Mouse (Mus musculus) lung, embryonic 16.5 days (tissue): ENCODE data around the gene Slc4a3. TPM values are rescaled to one million over a fixed set of nuclear protein-coding genes. Genes with fewer than 3 reads are reported as not detected.
A peak's percentile ranks its signal among the peaks of the same experiment; 100 is the strongest.

Source experiments
- ATAC-seq: fragments of 200-750 bp; cut with Nextera tagmentation; 2 replicates; pipeline ENCODE4 v1.8.0; 2017; ENCODE audit warnings: low read depth, mild to moderate bottlenecking, moderate library complexity
- H3K27ac ChIP-seq: fragments of 300-500 bp; sonication (generic); 2 replicates; pipeline ENCODE4 v1.5.1; 2014; ENCODE audit warnings: mild to moderate bottlenecking, control low read depth, low read length
- H3K27me3 ChIP-seq: fragments of 300-500 bp; sonication (generic); 2 replicates; pipeline ENCODE4 v1.6.1; 2014; ENCODE audit warnings: low read depth, low read length, mixed read lengths; ENCODE audit not compliant: control insufficient read depth, insufficient read depth
- H3K36me3 ChIP-seq: fragments of 300-500 bp; sonication (generic); 2 replicates; pipeline ENCODE4 v1.6.1; 2014; ENCODE audit warnings: low read length; ENCODE audit not compliant: control insufficient read depth, insufficient read depth
- H3K4me1 ChIP-seq: fragments of 300-500 bp; sonication (generic); replicated peaks from 2 replicates; pipeline ENCODE4 v1.6.1; 2014; ENCODE audit warnings: low read length, mixed read lengths; ENCODE audit not compliant: control insufficient read depth, insufficient read depth
- H3K4me2 ChIP-seq: fragments of 300-500 bp; sonication (generic); 2 replicates; pipeline ENCODE4 v1.6.1; 2014; ENCODE audit warnings: low read depth, low read length, control low read depth
- H3K4me3 ChIP-seq: fragments of 300-500 bp; sonication (generic); 2 replicates; pipeline ENCODE4 v1.5.1; 2014; ENCODE audit warnings: mild to moderate bottlenecking, low read length, control low read depth
- H3K9ac ChIP-seq: fragments of 300-500 bp; sonication (generic); 2 replicates; pipeline ENCODE4 v1.6.1; 2014; ENCODE audit warnings: low read length, control low read depth
- H3K9me3 ChIP-seq: fragments of 300-500 bp; sonication (generic); 2 replicates; pipeline ENCODE4 v1.6.1; 2016; ENCODE audit warnings: low read length; ENCODE audit not compliant: control insufficient read depth
- WGBS: fragments of 180-500 bp; shearing (Covaris S2); extraction: QIAGEN DNeasy Blood & Tissue Kit; methylation state at CpG from one replicate; pipeline ENCODE4 v1.1.7; 2014; 5-methylcytosine and 5-hydroxymethylcytosine counted together
- polyA plus RNA-seq: library from polyadenylated mRNA; unstranded; fragments of >200 nt; fragmentation: Nextera tagmentation; extraction: Ambion mirVana; gene quantifications from 2 replicates; pipeline ENCODE4 v1.2.1, GENCODE M21; 2015

Slc4a3 gene
- polyA plus RNA-seq, 1 experiment from 2014 or later = 12.3 TPM

DNA sequence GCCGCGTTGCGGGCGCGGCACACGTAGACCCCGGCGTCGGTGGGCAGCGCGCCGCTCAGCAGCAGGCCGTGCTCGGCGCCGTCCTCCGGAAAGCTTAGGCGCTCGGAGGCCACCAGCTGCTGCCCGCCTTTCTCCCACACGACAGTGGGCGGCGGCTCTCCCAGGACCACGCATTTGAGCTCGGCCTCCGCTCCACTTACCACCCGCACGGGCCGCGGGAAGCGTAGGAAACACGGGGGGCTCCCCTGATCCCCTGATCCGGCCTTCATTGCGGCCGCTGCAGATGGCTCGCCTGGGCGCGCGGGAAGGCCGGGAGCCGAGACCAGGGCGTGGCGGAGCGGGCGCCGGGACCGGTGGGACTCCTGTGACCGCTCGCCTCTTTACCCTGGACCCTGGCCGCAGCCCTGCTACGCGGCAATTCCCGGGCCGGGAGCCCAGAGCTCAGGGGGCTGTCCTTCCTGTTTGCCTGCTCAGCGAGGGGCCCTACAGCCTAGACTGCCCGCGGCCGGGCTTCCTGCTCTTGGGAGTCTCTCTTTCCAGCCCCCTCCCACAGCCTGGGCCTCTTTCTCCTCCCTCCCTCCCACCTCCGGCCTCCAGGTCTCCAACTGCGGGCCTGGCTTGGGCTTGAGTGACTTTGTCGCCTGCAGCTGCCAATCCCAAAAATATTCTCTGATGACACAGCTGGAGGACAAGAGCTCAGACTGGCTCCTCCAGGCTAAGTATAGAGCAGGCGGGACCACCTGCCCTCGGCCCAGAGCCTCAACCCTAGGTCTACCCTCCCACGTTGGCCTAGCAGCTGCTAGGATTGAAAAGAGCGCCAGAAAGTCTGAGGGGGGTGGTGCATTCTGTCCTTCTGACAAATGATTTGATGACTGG, 39.9 kb upstream of the Slc4a3 start, which contains the start of gene Obsl1:
Obsl1 (minus strand) TSS at position 497 of the 876 bp plus-strand sequence.
- Histone ChIP-seq H3K36me3 (peaks cover 12% of the 10 kb centered on the region), H3K9me3 (no peaks in the 10 kb centered on the region), H3K4me2 (peak within 1 kb of the TSS; percentile 96), H3K27ac (peak within 1 kb of the TSS; percentile 93), H3K4me3 (peak within 1 kb of the TSS; percentile 69), H3K4me1 (peaks cover 13% of the 10 kb centered on the region), H3K27me3 (no peaks in the 10 kb centered on the region), H3K9ac (peak within 1 kb of the TSS; percentile 99)
- WGBS = under 1% methylated on average over 63 of the region's 65 CpGs
- ATAC-seq = peak; percentile 95

DNA sequence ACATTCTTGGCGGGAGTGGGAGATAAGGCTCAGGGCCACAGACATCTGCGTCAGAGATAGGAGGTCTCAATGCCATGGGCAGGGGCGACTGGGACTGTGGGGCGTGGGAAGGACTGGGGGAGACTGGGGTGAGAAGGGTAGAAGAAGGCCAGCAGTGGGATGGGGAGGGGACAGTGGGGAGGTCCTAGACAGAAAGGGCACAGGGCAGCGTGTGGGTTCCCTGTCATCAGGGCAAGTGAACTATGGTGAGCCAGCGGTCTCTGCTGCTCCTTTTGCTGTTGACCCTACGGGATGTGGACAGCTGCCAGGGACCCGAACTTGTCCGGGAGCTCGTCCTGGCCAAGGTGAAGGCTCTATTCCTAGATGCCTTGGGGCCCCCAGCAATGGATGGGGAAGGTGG, 39.1 kb upstream of the Slc4a3 start, which contains the start of gene Inha:
Inha (plus strand) TSS at position 72 of the 400 bp plus-strand sequence.
- Histone ChIP-seq H3K4me2 (peak within 1 kb of the TSS; percentile 96), H3K36me3 (peaks cover 4% of the 10 kb centered on the region), H3K27ac (peak within 1 kb of the TSS; percentile 93), H3K4me1 (peaks cover 13% of the 10 kb centered on the region), H3K9ac (peak within 1 kb of the TSS; percentile 99), H3K27me3 (no peaks in the 10 kb centered on the region), H3K4me3 (peak within 1 kb of the TSS; percentile 69), H3K9me3 (no peaks in the 10 kb centered on the region)
- 35% methylated on average over 10 of the region's 10 CpGs for WGBS
- no peak for ATAC-seq

DNA sequence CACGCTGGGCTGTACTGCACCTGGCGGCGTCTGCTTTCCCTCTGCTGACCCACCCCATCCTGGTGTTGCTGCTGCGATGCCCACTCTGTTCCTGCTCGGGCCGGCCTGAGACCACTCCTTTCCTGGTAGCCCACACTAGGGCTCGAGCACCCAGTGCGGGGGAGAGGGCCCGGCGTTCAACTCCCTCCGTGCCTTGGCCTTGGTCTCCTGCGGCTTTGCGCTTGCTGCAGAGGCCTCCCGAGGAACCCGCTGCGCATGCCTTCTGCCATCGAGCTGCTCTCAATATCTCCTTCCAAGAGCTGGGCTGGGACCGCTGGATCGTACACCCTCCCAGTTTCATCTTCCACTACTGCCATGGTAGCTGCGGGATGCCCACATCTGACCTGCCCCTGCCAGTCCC, 36.5 kb upstream of the Slc4a3 start:
- Histone ChIP-seq H3K9me3 (no peaks in the 10 kb centered on the region), H3K4me1 (peaks cover 2% of the 10 kb centered on the region), H3K27me3 (no peaks in the 10 kb centered on the region), H3K36me3 (no peaks in the 10 kb centered on the region), H3K27ac (no peak overlapping the region), H3K4me3 (no peak overlapping the region), H3K9ac (no peak overlapping the region), H3K4me2 (no peak overlapping the region)
- WGBS = 59% methylated on average over 20 of the region's 20 CpGs
- ATAC-seq = no peak

DNA sequence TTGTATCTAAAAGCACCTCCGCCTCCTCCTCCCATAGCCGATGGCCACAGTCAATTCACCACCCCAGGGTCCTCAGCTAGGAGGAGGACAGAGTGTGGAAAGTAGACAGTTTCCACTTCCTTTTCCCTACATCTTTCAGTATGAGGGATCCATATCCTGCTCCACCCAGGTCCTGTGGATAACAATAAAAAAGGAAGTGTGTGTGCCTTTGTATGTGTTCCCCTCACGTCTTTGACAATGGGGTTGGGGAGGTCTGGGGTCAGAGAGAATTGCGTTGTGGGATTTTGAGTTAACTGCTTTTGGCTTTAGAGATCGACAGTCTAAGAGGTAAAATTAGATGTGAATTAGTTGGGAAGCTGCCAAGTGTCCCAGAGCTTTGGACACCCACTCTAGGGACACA, 35.9 kb upstream of the Slc4a3 start:
- ATAC-seq = no peak
- 61% methylated on average over 5 of the region's 5 CpGs for WGBS

DNA sequence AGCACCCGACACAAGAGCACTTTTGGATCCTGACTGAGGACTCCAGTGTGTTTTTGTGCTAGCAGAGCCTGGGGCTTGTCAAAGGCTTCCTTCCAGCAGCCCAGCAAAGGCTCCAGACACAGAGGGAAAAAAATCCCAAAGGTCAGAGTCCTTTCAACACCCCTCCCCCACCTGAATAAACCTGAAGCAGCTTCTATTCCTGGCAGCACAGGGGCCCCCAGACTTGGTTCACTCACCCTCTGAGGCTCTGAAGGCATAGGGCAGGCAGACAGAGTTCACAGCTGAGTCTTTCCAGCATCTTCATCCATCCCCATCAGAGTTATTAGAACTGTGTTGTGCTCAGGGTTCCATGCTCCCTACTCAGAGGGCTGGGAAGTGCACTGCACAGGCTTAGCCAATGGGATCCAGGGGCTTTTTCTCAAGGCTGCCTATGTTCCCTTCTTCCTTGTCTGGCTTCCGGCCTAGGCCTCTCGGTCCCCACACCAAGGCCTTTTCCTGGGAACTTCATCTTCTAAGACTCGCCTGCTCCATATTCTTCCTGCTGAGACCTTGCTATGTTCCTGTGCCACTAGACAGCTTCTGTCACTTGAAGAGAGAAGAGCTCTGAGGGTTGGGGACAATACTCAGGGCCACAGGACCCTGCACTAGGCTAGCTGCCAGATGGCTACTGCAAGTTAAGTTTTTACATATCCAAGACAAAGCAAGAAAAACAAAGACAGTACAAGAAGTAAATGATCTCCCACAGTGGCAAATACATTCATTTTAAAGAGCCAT, 34.4 kb upstream of the Slc4a3 start:
- no peaks in the 10 kb centered on the region; the same call in none of the 2 replicates for H3K4me1 ChIP-seq

More for the DNA sequence above, 35.9 kb upstream of the Slc4a3 start:
- Histone ChIP-seq H3K9me3 (no peaks in the 10 kb centered on the region), H3K27me3 (no peaks in the 10 kb centered on the region), H3K27ac (no peak overlapping the region), H3K9ac (no peak overlapping the region), H3K36me3 (no peaks in the 10 kb centered on the region), H3K4me3 (no peak overlapping the region), H3K4me1 (no peaks in the 10 kb centered on the region; the same call in none of the 2 replicates), H3K4me2 (no peak overlapping the region)

DNA sequence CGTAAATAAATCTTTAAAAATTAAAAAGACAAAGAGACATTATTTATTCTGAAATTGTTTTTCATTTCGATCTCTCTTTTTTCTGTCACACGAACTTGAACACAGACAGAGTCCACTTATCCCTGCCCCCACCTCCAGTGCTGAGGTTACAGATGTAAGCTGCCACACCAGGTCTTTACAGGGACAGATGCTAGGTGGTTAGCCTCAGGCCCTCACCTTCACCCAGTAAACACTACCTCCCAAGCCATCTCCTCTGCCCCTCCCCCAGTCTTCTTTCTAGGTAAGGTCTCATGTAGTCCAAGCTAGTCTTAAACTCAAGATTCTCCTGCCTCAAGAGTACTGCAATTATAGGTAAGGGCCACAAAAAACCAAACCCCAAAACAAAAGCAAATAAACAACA, 33.5 kb upstream of the Slc4a3 start:
- WGBS = 87% methylated on average over 3 of the region's 3 CpGs
- H3K36me3 ChIP-seq = no peaks in the 10 kb centered on the region
- no peak overlapping the region for H3K27ac ChIP-seq
- H3K4me3 ChIP-seq = no peak overlapping the region
- H3K4me1 ChIP-seq = no peaks in the 10 kb centered on the region; the same call in none of the 2 replicates
- no peaks in the 10 kb centered on the region for H3K27me3 ChIP-seq
- no peak for ATAC-seq
- H3K9me3 ChIP-seq = no peaks in the 10 kb centered on the region
- H3K9ac ChIP-seq = no peak overlapping the region
- no peak overlapping the region for H3K4me2 ChIP-seq

More for the DNA sequence above, 34.4 kb upstream of the Slc4a3 start:
- Histone ChIP-seq H3K9me3 (no peaks in the 10 kb centered on the region), H3K27ac (no peak overlapping the region), H3K36me3 (no peaks in the 10 kb centered on the region), H3K4me3 (no peak overlapping the region), H3K9ac (no peak overlapping the region), H3K4me2 (no peak overlapping the region), H3K27me3 (no peaks in the 10 kb centered on the region)
- 47% methylated on average over 4 of the region's 4 CpGs for WGBS
- no peak for ATAC-seq

DNA sequence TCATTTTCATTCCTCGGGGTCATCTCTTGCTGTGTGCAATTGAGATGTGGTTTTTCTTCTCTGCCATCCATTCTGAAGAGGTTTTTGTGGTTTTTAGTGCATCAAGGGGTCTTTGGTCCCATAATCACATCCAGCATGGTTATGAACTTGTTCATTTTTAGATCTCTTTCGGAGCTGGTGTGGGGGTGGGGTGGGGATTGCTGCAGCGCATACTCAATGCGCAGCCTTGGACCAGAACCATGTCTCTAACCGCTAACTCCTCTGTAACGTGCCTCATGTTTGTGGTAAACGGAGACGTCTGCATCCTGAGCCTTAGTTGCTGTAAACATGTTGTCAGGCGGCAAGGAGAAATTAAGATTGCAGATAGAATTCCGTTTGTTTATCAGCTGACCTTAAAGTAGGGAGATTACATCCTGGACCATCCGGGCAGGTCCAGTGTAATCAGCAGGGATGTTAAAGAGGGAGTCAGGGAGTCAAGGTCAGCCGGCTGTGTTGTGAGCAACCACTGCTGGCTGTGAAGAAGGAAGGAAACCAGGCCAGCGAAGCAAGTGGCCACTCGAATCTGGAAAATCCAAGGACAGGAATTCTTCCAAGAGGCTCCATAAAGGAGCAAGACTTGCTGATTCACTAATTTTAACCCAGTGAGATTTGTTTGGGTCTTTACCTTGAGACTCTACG, 29.2 kb upstream of the Slc4a3 start:
- Histone ChIP-seq H3K36me3 (no peaks in the 10 kb centered on the region), H3K27ac (no peak overlapping the region), H3K9me3 (no peaks in the 10 kb centered on the region), H3K4me2 (no peak overlapping the region), H3K9ac (no peak overlapping the region), H3K4me3 (no peak overlapping the region), H3K4me1 (peaks cover 13% of the 10 kb centered on the region), H3K27me3 (no peaks in the 10 kb centered on the region)
- ATAC-seq = no peak
- 54% methylated on average over 15 of the region's 15 CpGs for WGBS

DNA sequence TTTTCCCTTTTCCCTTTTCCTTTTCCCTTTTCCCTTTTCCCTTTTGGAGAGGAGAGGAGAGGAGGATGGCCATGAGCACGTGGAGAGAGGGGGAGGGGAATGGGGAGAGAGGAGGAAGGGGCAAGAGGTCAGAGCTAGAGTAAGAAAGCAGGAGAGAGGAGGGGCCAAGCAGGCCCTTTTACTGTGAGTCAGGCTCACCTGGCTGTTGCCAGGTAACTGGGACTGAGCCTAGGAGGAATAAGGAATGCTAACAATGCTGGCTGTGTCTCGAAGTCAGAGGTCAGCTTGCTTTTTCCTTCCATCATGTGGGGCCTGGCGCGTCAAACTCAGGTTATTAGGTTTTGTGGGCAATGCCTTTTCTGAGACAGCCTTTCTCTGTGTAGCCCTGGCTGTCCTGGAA, 28.1 kb upstream of the Slc4a3 start:
- no peak for ATAC-seq
- H3K9ac ChIP-seq = no peak overlapping the region
- H3K4me2 ChIP-seq = no peak overlapping the region
- H3K4me3 ChIP-seq = no peak overlapping the region
- H3K27me3 ChIP-seq = no peaks in the 10 kb centered on the region
- 36% methylated on average over 3 of the region's 4 CpGs for whole genome bisulfite sequencing
- H3K4me1 ChIP-seq = peaks cover 13% of the 10 kb centered on the region
- peak overlapping the region; percentile 21 for H3K27ac ChIP-seq
- no peaks in the 10 kb centered on the region for H3K36me3 ChIP-seq
- no peaks in the 10 kb centered on the region for H3K9me3 ChIP-seq
